Mouse (Mus musculus) gastrocnemius, postnatal 4 days (tissue): ENCODE data around the gene Rictor. TPM values are rescaled to one million over a fixed set of nuclear protein-coding genes. Genes with fewer than 3 reads are reported as not detected.

Experiments used
- total RNA-seq, 2 experiments: library from RNA; stranded (reverse); gene quantifications; 2 replicates each; pipeline ENCODE4 v1.2.3; 2021

The Rictor gene
- total RNA-seq, 2 experiments from 2014 or later, result 16.9 to 18.1 TPM

Other genes starting within 250 kb of the Rictor start
- 1 to 10 TPM; 3.9 to 9.7 TPM for gene Fyb, start 185.5 kb upstream of the Rictor start, total RNA-seq
- 1 to 10 TPM; 5.5 to 6.6 TPM for gene Osmr, start 166.6 kb downstream of the Rictor start, total RNA-seq